Mouse (Mus musculus) C2C12 (cell line): ENCODE data around the gene Rgmb.

Experiments
- MAX ChIP-seq: IDR thresholded peaks from one replicate; pipeline ENCODE4 v1.6.1; 2011; ENCODE audit warnings: mild to moderate bottlenecking, control low read depth
- MYOD1 ChIP-seq: IDR thresholded peaks from one replicate; pipeline ENCODE4 v1.6.1; 2011; ENCODE audit warnings: low read depth; ENCODE audit not compliant: control insufficient read depth, insufficient read length
- USF1 ChIP-seq: IDR thresholded peaks from one replicate; pipeline ENCODE4 v1.6.1; 2011; ENCODE audit warnings: low read depth, mild to moderate bottlenecking, control low read depth, moderate library complexity

DNA sequence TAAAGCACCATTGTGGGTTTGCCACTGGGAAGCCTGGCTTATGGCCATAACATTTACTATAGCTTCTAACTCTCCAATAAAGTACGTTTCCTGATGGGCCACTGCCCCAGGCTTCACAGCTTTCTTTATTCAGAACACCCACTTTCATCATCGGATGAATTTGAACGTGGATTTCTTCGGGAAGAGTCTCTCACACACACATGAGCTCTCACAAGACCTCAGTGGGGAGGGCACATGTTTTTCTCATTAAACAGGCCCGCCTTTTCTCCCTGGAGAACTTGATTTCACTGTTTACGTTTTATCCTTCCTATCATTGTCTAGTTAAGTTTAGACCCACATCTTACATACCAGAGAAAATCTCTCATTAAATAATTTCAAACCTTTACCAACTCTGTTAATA, 10.7 kb downstream of the Rgmb start:
- no peak for TF ChIP-seq MAX
- no peak for TF ChIP-seq USF1
- no peak for TF ChIP-seq MYOD1
